Mouse (Mus musculus): ENCODE results near the gene Pde3a.

Gene Pde3a

GRCm38 (mm10) chr6:141522541-141522940 is 273.5 kb downstream of the Pde3a start:
- DNase-seq: no peak

- no peak for DNase-seq
These were observed 274.9 kb downstream of the Pde3a start, which contains the start of gene Slco1c1 for GRCm38 (mm10) chr6:141523747-141524640. Slco1c1 (plus strand) TSS chr6:141524368.

- no peak for DNase-seq
These were observed 276.7 kb downstream of the Pde3a start for GRCm38 (mm10) chr6:141525787-141526186.

DNA sequence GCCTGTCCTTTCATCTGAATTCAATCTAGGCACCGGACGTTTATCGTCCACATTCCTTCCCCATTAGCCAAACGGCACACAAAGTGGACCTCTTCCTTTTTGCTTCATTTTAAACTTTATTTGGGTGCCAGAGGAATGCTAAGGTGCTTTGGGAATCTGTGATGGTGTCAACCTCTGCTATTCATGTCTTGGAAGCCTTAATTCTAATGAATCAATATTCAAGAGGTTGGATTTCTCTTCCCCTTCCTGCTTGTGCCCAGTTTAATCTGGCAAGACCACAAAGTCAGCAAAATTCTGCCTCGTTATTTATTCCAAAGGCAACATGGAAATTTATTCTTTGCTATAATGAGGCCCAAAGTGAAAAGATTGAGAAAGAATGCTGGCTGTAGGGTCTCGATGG is 281.8 kb downstream of the Pde3a start:
- DNase-seq: no peak

- DNase-seq: no peak
These were observed 288.2 kb downstream of the Pde3a start for GRCm38 (mm10) chr6:141537298-141537697.

- no peak for DNase-seq
These were observed 292.1 kb downstream of the Pde3a start for GRCm38 (mm10) chr6:141541136-141541535.

DNA sequence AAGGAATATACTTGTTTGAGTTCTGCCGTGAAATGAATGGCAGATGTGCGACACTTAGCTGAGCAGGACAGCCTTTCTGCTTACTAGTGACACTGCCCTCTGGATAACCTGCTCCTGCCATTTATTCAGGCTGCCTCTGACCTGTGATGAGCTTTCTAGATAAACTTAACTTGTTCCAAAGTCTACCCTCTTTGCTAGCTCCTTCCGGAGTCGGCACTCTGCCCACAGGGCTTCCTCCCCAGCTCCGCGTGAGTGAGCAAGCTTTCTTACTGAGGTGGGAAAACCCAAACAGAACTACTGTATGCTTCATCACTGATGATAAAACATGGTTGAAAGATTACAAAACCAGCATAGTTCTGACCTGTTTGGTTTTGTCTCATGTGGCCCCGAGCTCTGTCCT is 294.3 kb downstream of the Pde3a start:
- DNase-seq: no peak
